Mouse (Mus musculus) cerebellum, adult 11-12 months (tissue): Measurements from ENCODE around the gene Tsen34.

ENCODE experiments used
- DNase-seq: peaks from one replicate; pipeline ENCODE4 v3.0.0; 2022

The Tsen34 gene

GRCm38 (mm10) chr7:3692382-3692986 lies at the start of gene Tsen34:
TSS of gene Tsen34 (plus strand) at chr7:3692863.
- no peak for DNase-seq

- DNase-seq = no peak
These were observed 49.3 kb upstream of the Tsen34 start for GRCm38 (mm10) chr7:3643412-3643811.

- no peak for DNase-seq
These were observed 48.8 kb upstream of the Tsen34 start for GRCm38 (mm10) chr7:3643843-3644242.

GRCm38 (mm10) chr7:3644348-3644671 lies 48.4 kb upstream of the Tsen34 start:
- no peak for DNase-seq

GRCm38 (mm10) chr7:3644672-3645487 lies 47.8 kb upstream of the Tsen34 start, which contains the start of gene Cnot3:
TSS of gene Cnot3 (plus strand) at chr7:3645268.
- DNase-seq = peak; percentile 100

- no peak for DNase-seq
These were observed 47.1 kb upstream of the Tsen34 start for GRCm38 (mm10) chr7:3645488-3646025.

GRCm38 (mm10) chr7:3646188-3646587 lies 46.5 kb upstream of the Tsen34 start:
- no peak for DNase-seq

GRCm38 (mm10) chr7:3646641-3647040 lies 46.0 kb upstream of the Tsen34 start:
- peak; percentile 48 for DNase-seq

- no peak for DNase-seq
These were observed 35.7 kb upstream of the Tsen34 start for GRCm38 (mm10) chr7:3656966-3657365.

- no peak for DNase-seq
These were observed 34.1 kb upstream of the Tsen34 start for GRCm38 (mm10) chr7:3658578-3658977.

GRCm38 (mm10) chr7:3664524-3665214 lies 28.0 kb upstream of the Tsen34 start:
- DNase-seq = no peak

GRCm38 (mm10) chr7:3665215-3666114 lies 27.2 kb upstream of the Tsen34 start, which contains the start of gene Leng1:
TSS of gene Leng1 (minus strand) at chr7:3665840.
- peak; percentile 97 for DNase-seq

GRCm38 (mm10) chr7:3666921-3667391 lies 25.7 kb upstream of the Tsen34 start:
- no peak for DNase-seq

- peak; percentile 76 for DNase-seq
These were observed 18.0 kb upstream of the Tsen34 start for GRCm38 (mm10) chr7:3674507-3675227.

- no peak for DNase-seq
These were observed 17.5 kb upstream of the Tsen34 start for GRCm38 (mm10) chr7:3675228-3675548.

- no peak for DNase-seq
These were observed 16.3 kb upstream of the Tsen34 start for GRCm38 (mm10) chr7:3676371-3676770.

- no peak for DNase-seq
These were observed 15.3 kb upstream of the Tsen34 start, which contains the start of gene Tmc4 for GRCm38 (mm10) chr7:3677342-3677741. TSS of gene Tmc4 (minus strand) at chr7:3677553.

GRCm38 (mm10) chr7:3683908-3684550 lies 8.6 kb upstream of the Tsen34 start:
- DNase-seq = no peak

GRCm38 (mm10) chr7:3684698-3685097 lies 8.0 kb upstream of the Tsen34 start:
- no peak for DNase-seq

GRCm38 (mm10) chr7:3685400-3686187 lies 7.1 kb upstream of the Tsen34 start:
- DNase-seq = peak; percentile 82
